9 mouse cellular contexts compared by ENCODE assay signal in genomic region chr19:12466204-12466603, GRCm38 (mm10). TPM values are rescaled to one million over a fixed set of nuclear protein-coding genes. Genes with fewer than 3 reads are reported as not detected.
DNase-seq lines count a peak whose midpoint lies in the region; ATAC-seq lines count a peak whose summit lies in the region.
"Had no signal": no experiment of that assay in that cellular context is flagged by ENCODE, and none has a peak within 500 bp of the region (broad histone marks: within the 10 kb centered on the region; RNA-seq: fewer than 3 reads in every experiment).

No protein-coding gene starts in this region.

- no peak for ATAC-seq in liver, embryonic 12.5 days
- ATAC-seq in forebrain, embryonic 12.5 days (ENCODE audit: low FRiP score) = peak; percentile 47
- peak; percentile 50; the same call in 1 of the 2 replicates for ATAC-seq in hindbrain, embryonic 16.5 days
- ATAC-seq in megakaryocyte, adult 5-6 weeks (ENCODE audit: poor library complexity, severe bottlenecking) = peak; percentile 63

- no peak overlapping the region for H3K9ac ChIP-seq in liver, embryonic 12.5 days
- H3K9ac ChIP-seq in forebrain, embryonic 12.5 days = no peak overlapping the region
- no peak overlapping the region for H3K9ac ChIP-seq in hindbrain, embryonic 16.5 days (ENCODE audit: low read depth, low read length)

- no peaks in the 10 kb centered on the region for H3K4me1 ChIP-seq in liver, embryonic 12.5 days
- peaks cover 7% of the 10 kb centered on the region; the same call in 1 of the 2 replicates for H3K4me1 ChIP-seq in forebrain, embryonic 12.5 days
- H3K4me1 ChIP-seq in hindbrain, embryonic 16.5 days (ENCODE audit: control insufficient read depth, insufficient read depth, low read depth, low read length) = no peaks in the 10 kb centered on the region

- no peak overlapping the region for H3K27ac ChIP-seq in liver, embryonic 12.5 days
- no peak overlapping the region for H3K27ac ChIP-seq in forebrain, embryonic 12.5 days
- peak overlapping the region; percentile 8; the same call in 1 of the 2 replicates for H3K27ac ChIP-seq in hindbrain, embryonic 16.5 days (ENCODE audit: low read depth, low read length)

- no peaks in the 10 kb centered on the region for H3K27me3 ChIP-seq in liver, embryonic 12.5 days (replicated peaks)
- H3K27me3 ChIP-seq in forebrain, embryonic 12.5 days = no peaks in the 10 kb centered on the region
- H3K27me3 ChIP-seq in hindbrain, embryonic 16.5 days (replicated peaks; ENCODE audit: control insufficient read depth, insufficient read depth, low read length) = no peaks in the 10 kb centered on the region
- H3K27me3 ChIP-seq: megakaryocyte, embryonic 14.5 days had no signal

- H3K9me3 ChIP-seq in liver, embryonic 12.5 days (replicated peaks) = no peaks in the 10 kb centered on the region
- no peaks in the 10 kb centered on the region for H3K9me3 ChIP-seq in forebrain, embryonic 12.5 days
- no peaks in the 10 kb centered on the region for H3K9me3 ChIP-seq in hindbrain, embryonic 16.5 days (ENCODE audit: control insufficient read depth, low read length)
- H3K9me3 ChIP-seq: megakaryocyte, embryonic 14.5 days had no signal

- 17% methylated on average over 7 of the region's 7 CpGs for WGBS in liver, embryonic 12.5 days (ENCODE audit: insufficient replicate concordance)
- 26% methylated on average over 7 of the region's 7 CpGs for WGBS in forebrain, embryonic 12.5 days
- 28% methylated on average over 7 of the region's 7 CpGs for WGBS in hindbrain, embryonic 16.5 days

- H3K4me2 ChIP-seq in liver, embryonic 12.5 days = no peak overlapping the region
- H3K4me2 ChIP-seq in forebrain, embryonic 12.5 days = no peak overlapping the region
- no peak overlapping the region for H3K4me2 ChIP-seq in hindbrain, embryonic 16.5 days (ENCODE audit: low read length)

- H3K36me3 ChIP-seq in liver, embryonic 12.5 days = no peaks in the 10 kb centered on the region
- H3K36me3 ChIP-seq in forebrain, embryonic 12.5 days (replicated peaks) = peaks cover 37% of the 10 kb centered on the region
- peaks cover 15% of the 10 kb centered on the region for H3K36me3 ChIP-seq in hindbrain, embryonic 16.5 days (ENCODE audit: control insufficient read depth, insufficient read depth, low read length)

- DNase-seq in liver = peak; percentile 35
- peak; percentile 18 for DNase-seq in c-Kit-positive CD71-positive TER-119-positive erythroid progenitor cells, embryonic 14.5 days (ENCODE audit: low spot score)
- DNase-seq in layer of hippocampus, postnatal 36 days = peak; percentile 55 to 57
- DNase-seq in right cerebral cortex, postnatal 4 days = peak; percentile 41

- no peak overlapping the region for H3K4me3 ChIP-seq in liver, embryonic 12.5 days
- no peak overlapping the region for H3K4me3 ChIP-seq in forebrain, embryonic 12.5 days (replicated peaks)
- no peak overlapping the region for H3K4me3 ChIP-seq in hindbrain, embryonic 16.5 days (ENCODE audit: low read length)

RNA-seq across cellular contexts. Expression of gene Mpeg1, which starts 5.6 kb away (rescaled TPM):
- polyA plus RNA-seq in liver, embryonic 12.5 days (2016; fragmentation: Nextera tagmentation; extraction: Ambion mirVana) = 0.63 and 0.76 TPM in 2 replicates
- 0.37 and 0.55 TPM in 2 replicates for polyA plus RNA-seq in forebrain, embryonic 12.5 days (2016; fragmentation: Nextera tagmentation; extraction: Ambion mirVana)
- 0.66 and 0.77 TPM in 2 replicates for polyA plus RNA-seq in hindbrain, embryonic 16.5 days (2015; fragmentation: Nextera tagmentation; extraction: Ambion mirVana)
- total RNA-seq in layer of hippocampus, postnatal 36 days (2021) = 1 to 10 TPM; 6.7 to 7.4 TPM
- 1,084 and 1,137 TPM in 2 replicates for total RNA-seq in megakaryocyte, adult 5-6 weeks (2015)
- total RNA-seq in megakaryocyte, adult 5-6 weeks (2017) = 543 and 663 TPM in 2 replicates

RNA-seq across cellular contexts. Expression of gene Dtx4, which starts 35.0 kb away (rescaled TPM):
- polyA plus RNA-seq in liver, embryonic 12.5 days (2016; fragmentation: Nextera tagmentation; extraction: Ambion mirVana) = 2.7 and 2.9 TPM in 2 replicates
- 34.2 and 37.4 TPM in 2 replicates for polyA plus RNA-seq in forebrain, embryonic 12.5 days (2016; fragmentation: Nextera tagmentation; extraction: Ambion mirVana)
- polyA plus RNA-seq in hindbrain, embryonic 16.5 days (2015; fragmentation: Nextera tagmentation; extraction: Ambion mirVana) = 32.7 and 39.2 TPM in 2 replicates
- 10 to 100 TPM; 33.6 to 36.6 TPM for total RNA-seq in layer of hippocampus, postnatal 36 days (2021)
- total RNA-seq in megakaryocyte, adult 5-6 weeks (2015) = 7.3 and 9.9 TPM in 2 replicates
- 8.3 and 9.0 TPM in 2 replicates for total RNA-seq in megakaryocyte, adult 5-6 weeks (2017)

RNA-seq across cellular contexts. Expression of gene Pfpl, which starts 38.5 kb away (rescaled TPM):
- not detected in 2 replicates for polyA plus RNA-seq in liver, embryonic 12.5 days (2016; fragmentation: Nextera tagmentation; extraction: Ambion mirVana)
- not detected in 2 replicates for polyA plus RNA-seq in forebrain, embryonic 12.5 days (2016; fragmentation: Nextera tagmentation; extraction: Ambion mirVana)
- not detected in 2 replicates for polyA plus RNA-seq in hindbrain, embryonic 16.5 days (2015; fragmentation: Nextera tagmentation; extraction: Ambion mirVana)
- total RNA-seq in layer of hippocampus, postnatal 36 days (2021) = not detected
- not detected in 2 replicates for total RNA-seq in megakaryocyte, adult 5-6 weeks (2015)
- not detected in 2 replicates for total RNA-seq in megakaryocyte, adult 5-6 weeks (2017)

RNA-seq across cellular contexts. Expression of gene Olfr1441, which starts 49.0 kb away (rescaled TPM):
- not detected in 2 replicates for polyA plus RNA-seq in liver, embryonic 12.5 days (2016; fragmentation: Nextera tagmentation; extraction: Ambion mirVana)
- not detected in 2 replicates for polyA plus RNA-seq in forebrain, embryonic 12.5 days (2016; fragmentation: Nextera tagmentation; extraction: Ambion mirVana)
- polyA plus RNA-seq in hindbrain, embryonic 16.5 days (2015; fragmentation: Nextera tagmentation; extraction: Ambion mirVana) = not detected in 2 replicates
- total RNA-seq in layer of hippocampus, postnatal 36 days (2021) = not detected
- total RNA-seq in megakaryocyte, adult 5-6 weeks (2015) = not detected in 2 replicates
- total RNA-seq in megakaryocyte, adult 5-6 weeks (2017) = not detected in 2 replicates
